Mouse (Mus musculus): ENCODE data around the gene Antxr1. TPM values are rescaled to one million over a fixed set of nuclear protein-coding genes. Genes with fewer than 3 reads are reported as not detected.

The Antxr1 gene
- polyA plus RNA-seq, 1 experiment from 2014 or later = 4.8 TPM

GRCm38 (mm10) chr6:87326932-87327331 lies 8.7 kb downstream of the Antxr1 start:
- no peak for ATAC-seq (ENCODE audit: low FRiP score, low read depth)
- Histone ChIP-seq H3K4me1 (peaks cover 5% of the 10 kb centered on the region; the same call in 1 of the 2 replicates), H3K36me3 (no peaks in the 10 kb centered on the region), H3K27me3 (replicated peaks) (no peaks in the 10 kb centered on the region), H3K9ac (no peak overlapping the region), H3K4me2 (replicated peaks) (no peak overlapping the region), H3K27ac (no peak overlapping the region), H3K9me3 (no peaks in the 10 kb centered on the region), H3K4me3 (no peak overlapping the region)
- 90% methylated on average over 2 of the region's 2 CpGs for WGBS

GRCm38 (mm10) chr6:87323381-87323780 lies 12.2 kb downstream of the Antxr1 start:
- 86% methylated on average over 2 of the region's 2 CpGs for WGBS
- H3K9me3 ChIP-seq = no peaks in the 10 kb centered on the region
- H3K36me3 ChIP-seq = no peaks in the 10 kb centered on the region
- no peaks in the 10 kb centered on the region for H3K27me3 ChIP-seq (replicated peaks)
- H3K9ac ChIP-seq = no peak overlapping the region
- H3K4me3 ChIP-seq = no peak overlapping the region
- H3K4me2 ChIP-seq (replicated peaks) = no peak overlapping the region
- no peaks in the 10 kb centered on the region for H3K4me1 ChIP-seq
- no peak for ATAC-seq (ENCODE audit: low FRiP score, low read depth)
- no peak overlapping the region for H3K27ac ChIP-seq

DNA sequence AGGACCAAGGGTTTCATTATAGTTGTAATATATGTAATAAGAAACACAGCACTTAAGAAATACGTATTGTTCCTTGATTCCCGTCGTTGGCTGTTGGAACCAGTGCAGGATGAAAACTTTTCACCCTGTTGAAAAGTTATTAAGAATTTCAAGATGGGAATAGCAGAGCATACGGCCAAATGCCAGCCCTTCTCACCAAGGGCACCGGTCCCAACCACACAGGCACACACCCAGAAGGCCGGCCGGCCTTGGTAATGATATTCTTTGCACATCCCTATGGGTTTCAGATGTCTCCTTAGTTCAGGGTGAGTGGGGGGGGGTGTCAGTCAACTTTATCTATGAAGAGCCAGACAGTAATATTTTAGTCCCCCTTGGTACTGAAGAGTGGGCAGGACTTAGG lies 17.0 kb downstream of the Antxr1 start:
- Histone ChIP-seq H3K4me1 (no peaks in the 10 kb centered on the region), H3K36me3 (no peaks in the 10 kb centered on the region), H3K4me3 (no peak overlapping the region), H3K27ac (no peak overlapping the region), H3K4me2 (replicated peaks) (no peak overlapping the region), H3K27me3 (replicated peaks) (no peaks in the 10 kb centered on the region), H3K9me3 (no peaks in the 10 kb centered on the region), H3K9ac (no peak overlapping the region)
- 95% methylated on average over 7 of the region's 7 CpGs for WGBS
- ATAC-seq (ENCODE audit: low FRiP score, low read depth) = no peak

DNA sequence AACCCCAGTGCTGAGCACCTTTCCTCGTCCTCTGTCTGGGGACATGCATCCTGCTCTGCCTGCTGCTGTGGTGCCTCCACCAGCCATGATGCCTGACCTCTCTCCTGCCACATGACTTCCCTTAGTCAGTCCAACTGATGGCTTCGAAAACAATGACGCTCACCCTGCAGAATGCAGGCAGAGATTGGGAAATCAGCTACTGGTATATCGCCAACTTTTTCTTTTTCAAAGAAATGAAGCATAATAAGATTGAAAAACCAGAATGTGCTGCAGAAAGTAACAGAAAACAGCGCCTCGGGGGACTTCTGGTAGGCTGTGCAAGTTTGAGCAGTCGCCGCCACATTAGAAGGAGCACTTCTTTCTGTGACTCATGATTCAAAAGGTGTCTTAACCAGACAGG lies 18.7 kb downstream of the Antxr1 start:
- H3K27ac ChIP-seq = no peak overlapping the region
- H3K4me1 ChIP-seq = no peaks in the 10 kb centered on the region; the same call in 1 of the 2 replicates
- WGBS = 92% methylated on average over 8 of the region's 8 CpGs
- no peak overlapping the region for H3K4me2 ChIP-seq (replicated peaks)
- no peak overlapping the region for H3K4me3 ChIP-seq
- no peak for ATAC-seq (ENCODE audit: low FRiP score, low read depth)
- H3K9ac ChIP-seq = no peak overlapping the region
- no peaks in the 10 kb centered on the region for H3K27me3 ChIP-seq (replicated peaks)
- H3K36me3 ChIP-seq = no peaks in the 10 kb centered on the region
- H3K9me3 ChIP-seq = no peaks in the 10 kb centered on the region

DNA sequence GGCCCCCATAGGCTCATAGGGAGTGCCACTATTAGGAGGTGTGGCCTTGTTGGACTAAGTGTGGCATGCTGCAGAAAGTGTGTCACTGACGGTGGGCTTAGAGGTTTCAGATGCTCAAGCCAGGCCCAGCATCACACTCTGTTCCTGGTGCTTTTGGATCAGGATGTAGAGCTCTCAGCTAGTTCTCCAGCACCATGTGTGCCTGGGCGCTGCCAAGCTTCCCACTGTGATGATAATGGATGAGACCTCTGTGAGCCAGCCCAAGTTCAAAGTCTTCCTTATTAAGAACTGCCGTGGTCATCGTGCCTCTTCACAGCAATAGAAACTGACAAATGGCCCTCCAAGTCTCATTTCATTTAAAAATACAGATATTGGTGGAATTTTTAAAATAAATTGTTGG lies 22.9 kb downstream of the Antxr1 start:
- Histone ChIP-seq H3K27ac (no peak overlapping the region), H3K9me3 (no peaks in the 10 kb centered on the region), H3K4me2 (replicated peaks) (no peak overlapping the region), H3K27me3 (replicated peaks) (no peaks in the 10 kb centered on the region), H3K4me3 (no peak overlapping the region), H3K36me3 (peaks cover 7% of the 10 kb centered on the region; the same call in 1 of the 2 replicates), H3K9ac (no peak overlapping the region), H3K4me1 (no peaks in the 10 kb centered on the region; the same call in 1 of the 2 replicates)
- 73% methylated on average over 4 of the region's 4 CpGs for WGBS
- no peak for ATAC-seq (ENCODE audit: low FRiP score, low read depth)

- Histone ChIP-seq H3K9me3 (no peaks in the 10 kb centered on the region), H3K9ac (no peak overlapping the region), H3K4me2 (replicated peaks) (no peak overlapping the region), H3K36me3 (peaks cover 7% of the 10 kb centered on the region; the same call in 1 of the 2 replicates), H3K4me1 (no peaks in the 10 kb centered on the region), H3K4me3 (no peak overlapping the region), H3K27me3 (replicated peaks) (no peaks in the 10 kb centered on the region), H3K27ac (no peak overlapping the region)
- no peak for ATAC-seq (ENCODE audit: low FRiP score, low read depth)
- WGBS = 87% methylated on average over 8 of the region's 8 CpGs
Measured at GRCm38 (mm10) chr6:87304486-87304885, 31.1 kb downstream of the Antxr1 start.

DNA sequence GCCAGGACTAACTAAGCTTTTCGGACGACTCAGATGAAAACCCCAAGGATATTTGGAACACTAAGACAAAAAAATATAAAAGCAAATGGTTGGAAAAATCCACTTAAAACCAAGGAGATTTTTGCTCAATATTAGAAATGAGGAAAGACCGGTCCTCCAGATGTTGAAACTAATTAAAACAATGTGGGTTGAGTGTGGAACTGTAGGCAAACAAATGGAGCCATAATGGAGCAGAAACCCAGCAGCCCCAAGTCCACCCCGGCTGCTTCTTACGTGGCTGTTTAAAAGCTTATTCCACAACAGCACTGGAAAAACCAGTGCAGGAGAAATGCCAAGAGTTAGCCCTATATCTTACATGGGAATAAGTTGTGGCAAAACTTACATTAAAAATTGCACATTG lies 32.9 kb downstream of the Antxr1 start:
- Histone ChIP-seq H3K9me3 (no peaks in the 10 kb centered on the region), H3K27ac (no peak overlapping the region), H3K4me1 (no peaks in the 10 kb centered on the region), H3K4me3 (no peak overlapping the region), H3K27me3 (replicated peaks) (no peaks in the 10 kb centered on the region), H3K4me2 (replicated peaks) (no peak overlapping the region), H3K36me3 (no peaks in the 10 kb centered on the region), H3K9ac (no peak overlapping the region)
- 82% methylated on average over 5 of the region's 5 CpGs for WGBS
- ATAC-seq (ENCODE audit: low FRiP score, low read depth) = no peak

DNA sequence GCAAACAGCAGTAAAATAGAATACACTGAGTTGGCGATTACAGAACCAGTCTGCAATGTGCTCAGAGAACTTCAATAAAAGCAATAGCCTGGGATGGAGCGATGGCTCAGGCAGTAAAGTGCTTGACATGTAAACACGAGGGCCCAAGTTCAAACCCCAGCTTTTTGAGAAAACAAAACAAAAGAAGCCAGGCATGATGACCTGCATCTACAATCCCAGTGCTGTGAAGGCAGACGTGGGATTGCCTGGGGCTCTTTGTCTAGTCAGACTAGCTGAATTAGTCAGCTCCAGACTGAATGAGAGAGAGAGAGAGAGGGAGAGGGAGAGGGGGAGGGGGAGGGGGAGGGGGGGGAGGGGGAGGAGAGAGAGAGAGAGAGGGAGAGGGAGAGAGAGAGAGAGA lies 33.6 kb downstream of the Antxr1 start:
- Histone ChIP-seq H3K27ac (no peak overlapping the region), H3K9me3 (no peaks in the 10 kb centered on the region), H3K36me3 (no peaks in the 10 kb centered on the region), H3K4me2 (replicated peaks) (no peak overlapping the region), H3K27me3 (replicated peaks) (no peaks in the 10 kb centered on the region), H3K9ac (no peak overlapping the region), H3K4me3 (no peak overlapping the region), H3K4me1 (no peaks in the 10 kb centered on the region)
- ATAC-seq (ENCODE audit: low FRiP score, low read depth) = no peak
- WGBS = 29% methylated on average over 4 of the region's 4 CpGs

DNA sequence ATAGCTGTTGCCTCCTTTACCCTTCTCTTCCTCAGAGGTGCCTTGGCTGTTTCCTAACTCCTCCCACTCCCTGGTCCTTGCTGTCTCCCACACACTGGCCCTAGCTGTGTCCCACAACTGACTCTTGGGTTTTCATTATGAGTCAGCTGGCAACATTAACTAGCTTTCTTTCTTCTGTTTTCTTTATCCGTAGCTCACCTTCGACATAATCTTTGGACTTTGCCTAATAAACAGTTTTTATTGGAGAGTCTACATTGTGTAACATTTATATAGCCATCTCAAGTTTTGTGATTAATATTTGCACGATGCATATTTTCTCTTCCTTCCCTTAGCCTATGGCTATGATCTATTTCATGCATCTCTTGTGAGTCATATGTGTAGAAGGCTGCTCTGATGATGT lies 40.7 kb downstream of the Antxr1 start:
- Histone ChIP-seq H3K4me1 (no peaks in the 10 kb centered on the region), H3K4me2 (replicated peaks) (no peak overlapping the region), H3K4me3 (no peak overlapping the region), H3K27ac (no peak overlapping the region), H3K36me3 (no peaks in the 10 kb centered on the region), H3K27me3 (replicated peaks) (no peaks in the 10 kb centered on the region), H3K9ac (no peak overlapping the region), H3K9me3 (no peaks in the 10 kb centered on the region)
- ATAC-seq (ENCODE audit: low FRiP score, low read depth) = no peak
- WGBS = 92% methylated on average over 3 of the region's 3 CpGs

- no peaks in the 10 kb centered on the region for H3K36me3 ChIP-seq
- no peak for ATAC-seq (ENCODE audit: low FRiP score, low read depth)
- no peak overlapping the region for H3K27ac ChIP-seq
- H3K4me3 ChIP-seq = no peak overlapping the region
- no peak overlapping the region for H3K4me2 ChIP-seq (replicated peaks)
- H3K9ac ChIP-seq = no peak overlapping the region
- H3K27me3 ChIP-seq (replicated peaks) = no peaks in the 10 kb centered on the region
- no peaks in the 10 kb centered on the region for H3K4me1 ChIP-seq
- 88% methylated on average over 18 of the region's 18 CpGs for WGBS
- H3K9me3 ChIP-seq = no peaks in the 10 kb centered on the region
Measured at GRCm38 (mm10) chr6:87292911-87293851, 42.4 kb downstream of the Antxr1 start.

GRCm38 (mm10) chr6:87287251-87287650 lies 48.4 kb downstream of the Antxr1 start:
- Histone ChIP-seq H3K9me3 (no peaks in the 10 kb centered on the region), H3K27ac (no peak overlapping the region), H3K9ac (no peak overlapping the region), H3K27me3 (replicated peaks) (no peaks in the 10 kb centered on the region), H3K4me1 (no peaks in the 10 kb centered on the region), H3K4me3 (no peak overlapping the region), H3K4me2 (replicated peaks) (no peak overlapping the region), H3K36me3 (peaks cover 4% of the 10 kb centered on the region; the same call in 1 of the 2 replicates)
- 94% methylated on average over 6 of the region's 6 CpGs for WGBS
- ATAC-seq (ENCODE audit: low FRiP score, low read depth) = no peak

- no peaks in the 10 kb centered on the region for H3K27me3 ChIP-seq (replicated peaks)
- WGBS = 88% methylated on average over 7 of the region's 7 CpGs
- no peaks in the 10 kb centered on the region for H3K4me1 ChIP-seq
- no peak overlapping the region for H3K27ac ChIP-seq
- no peak overlapping the region for H3K4me3 ChIP-seq
- H3K36me3 ChIP-seq = peaks cover 4% of the 10 kb centered on the region; the same call in 1 of the 2 replicates
- H3K9ac ChIP-seq = no peak overlapping the region
- no peaks in the 10 kb centered on the region for H3K9me3 ChIP-seq
- no peak for ATAC-seq (ENCODE audit: low FRiP score, low read depth)
- H3K4me2 ChIP-seq (replicated peaks) = no peak overlapping the region
Measured at GRCm38 (mm10) chr6:87285365-87285749, 50.3 kb downstream of the Antxr1 start.
